Comparison of ENCODE assay signal across 8 mouse cellular contexts in the genomic region with DNA sequence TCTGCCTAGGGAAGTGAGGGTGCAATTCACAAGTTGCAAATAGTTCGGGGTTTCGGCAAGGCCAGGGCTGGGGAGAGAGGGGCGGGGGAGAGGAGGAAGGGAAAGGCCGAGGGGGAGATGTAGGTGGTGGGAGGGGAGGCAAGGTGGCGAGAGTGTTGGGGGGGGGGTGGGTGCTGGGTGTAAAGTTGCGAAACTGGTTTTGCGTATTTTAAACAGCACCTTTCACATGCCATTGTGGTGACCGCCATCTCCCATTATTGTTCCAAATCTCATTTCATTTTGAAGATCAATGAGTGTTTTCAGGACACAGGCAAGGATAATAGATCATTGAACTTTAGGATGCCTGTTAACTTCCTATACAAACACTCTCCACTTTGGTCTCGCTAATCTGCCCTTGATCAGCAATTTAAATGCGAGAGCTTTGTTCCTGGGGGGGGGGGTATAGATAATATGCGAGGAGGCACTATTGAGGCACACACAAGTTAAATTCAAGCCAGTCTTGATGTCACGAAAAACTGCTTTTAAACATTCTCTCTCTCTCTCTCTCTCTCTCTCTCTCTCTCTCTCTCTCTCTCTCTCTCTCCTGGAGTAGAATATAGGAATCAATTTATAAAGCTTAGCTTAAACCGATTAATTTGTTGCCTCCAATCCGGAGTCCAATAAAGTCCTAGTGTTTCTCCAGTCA. TPM values are rescaled to one million over a fixed set of nuclear protein-coding genes. Genes with fewer than 3 reads are reported as not detected.
DNase-seq lines count a peak whose midpoint lies in the region; ATAC-seq lines count a peak whose summit lies in the region.

No protein-coding gene starts in this region.

- DNase-seq in heart, postnatal 25 days (ENCODE audit: low spot score), result no peak
- DNase-seq in NIH3T3 (ENCODE audit: low read depth), result peak; percentile 19
- no peak for DNase-seq in gastrocnemius, adult 8-10 months (ENCODE audit: low spot score in 2 of 2)
- no peak for DNase-seq in frontal cortex, postnatal 10 days (ENCODE audit: low spot score in 2 of 2)
- no peak for DNase-seq in cerebellum, adult 18-20 months

- no peak for ATAC-seq in heart, embryonic 15.5 days (replicated peaks; ENCODE audit: insufficient number of reproducible peaks, insufficient read depth, low FRiP score, low read depth)
- no peak for ATAC-seq in hindbrain, embryonic 15.5 days (ENCODE audit: low FRiP score, low read depth)
- no peak for ATAC-seq in midbrain, embryonic 16.5 days

- no peaks in the 10 kb centered on the region for H3K27me3 ChIP-seq in heart, embryonic 15.5 days
- H3K27me3 ChIP-seq in hindbrain, embryonic 15.5 days, result no peaks in the 10 kb centered on the region
- H3K27me3 ChIP-seq in midbrain, embryonic 16.5 days (ENCODE audit: control insufficient read depth, insufficient read depth, low read depth, low read length), result no peaks in the 10 kb centered on the region

- H3K9me3 ChIP-seq in heart, embryonic 15.5 days (replicated peaks), result no peaks in the 10 kb centered on the region
- no peaks in the 10 kb centered on the region for H3K9me3 ChIP-seq in hindbrain, embryonic 15.5 days
- no peaks in the 10 kb centered on the region for H3K9me3 ChIP-seq in midbrain, embryonic 16.5 days (replicated peaks; ENCODE audit: control insufficient read depth, low read length, poor library complexity, severe bottlenecking)

- H3K36me3 ChIP-seq in heart, embryonic 15.5 days, result no peaks in the 10 kb centered on the region
- H3K36me3 ChIP-seq in hindbrain, embryonic 15.5 days, result no peaks in the 10 kb centered on the region
- no peaks in the 10 kb centered on the region for H3K36me3 ChIP-seq in midbrain, embryonic 16.5 days (ENCODE audit: control insufficient read depth, insufficient read depth, low read length)

- H3K27ac ChIP-seq in heart, embryonic 15.5 days, result peak overlapping the region; percentile 100
- H3K27ac ChIP-seq in hindbrain, embryonic 15.5 days (replicated peaks), result peak overlapping the region; percentile 98
- peak overlapping the region; percentile 75 for H3K27ac ChIP-seq in midbrain, embryonic 16.5 days (ENCODE audit: low read length)

- intact Hi-C loops in heart, postnatal 25 days (cut with DNase I), result loop anchor here (10.0 kb wide), 3 partner anchors 512 to 698 kb away; no protein-coding TSS in a partner anchor

- under 1% methylated on average over 14 of the region's 14 CpGs for WGBS in heart, embryonic 15.5 days
- WGBS in hindbrain, embryonic 15.5 days, result under 1% methylated on average over 14 of the region's 14 CpGs
- whole genome bisulfite sequencing in midbrain, embryonic 16.5 days, result under 1% methylated on average over 14 of the region's 14 CpGs

- H3K9ac ChIP-seq in heart, embryonic 15.5 days, result peak overlapping the region; percentile 94
- H3K9ac ChIP-seq in hindbrain, embryonic 15.5 days, result peak overlapping the region; percentile 96
- H3K9ac ChIP-seq in midbrain, embryonic 16.5 days (ENCODE audit: low read depth, low read length), result peak overlapping the region; percentile 77

- peak overlapping the region; percentile 89 for H3K4me3 ChIP-seq in heart, embryonic 15.5 days
- H3K4me3 ChIP-seq in hindbrain, embryonic 15.5 days, result peak overlapping the region; percentile 92
- H3K4me3 ChIP-seq in midbrain, embryonic 16.5 days (ENCODE audit: low read depth, low read length), result peak overlapping the region; percentile 88

- H3K4me1 ChIP-seq in heart, embryonic 15.5 days (replicated peaks), result peaks cover 33% of the 10 kb centered on the region
- H3K4me1 ChIP-seq in hindbrain, embryonic 15.5 days (replicated peaks), result peaks cover 49% of the 10 kb centered on the region
- H3K4me1 ChIP-seq in midbrain, embryonic 16.5 days (ENCODE audit: control insufficient read depth, insufficient read depth, low read length), result peaks cover 39% of the 10 kb centered on the region

- peak overlapping the region; percentile 82 for H3K4me2 ChIP-seq in heart, embryonic 15.5 days
- H3K4me2 ChIP-seq in hindbrain, embryonic 15.5 days, result peak overlapping the region; percentile 92
- peak overlapping the region; percentile 90 for H3K4me2 ChIP-seq in midbrain, embryonic 16.5 days (ENCODE audit: low read length)

RNA-seq across cellular contexts. Expression of a gene that starts 2.3 kb away (rescaled TPM):
- 43.5 and 46.0 TPM in 2 replicates for polyA plus RNA-seq in heart, embryonic 15.5 days (2015; fragmentation: Nextera tagmentation; extraction: Ambion mirVana)
- total RNA-seq in heart, postnatal 25 days (2021), result 10 to 100 TPM; 31.4 to 33.1 TPM
- 109 and 117 TPM in 2 replicates for polyA plus RNA-seq in hindbrain, embryonic 15.5 days (2015; fragmentation: Nextera tagmentation; extraction: Ambion mirVana)
- polyA plus RNA-seq in midbrain, embryonic 16.5 days (2015; fragmentation: Nextera tagmentation; extraction: Ambion mirVana), result 72.0 and 86.3 TPM in 2 replicates
- total RNA-seq in gastrocnemius, adult 8-10 months (2022), result 10 to 100 TPM; 20.3 to 23.5 (median 21.7) TPM
